Mouse (Mus musculus) frontal cortex, adult 2 months (tissue): ENCODE measurements around the gene Pik3r2. TPM values are rescaled to one million over a fixed set of nuclear protein-coding genes. Genes with fewer than 3 reads are reported as not detected.
A peak's percentile ranks its signal among the peaks of the same experiment; 100 is the strongest.
"Not testable (repeated sequence)": the region's sequence is repeated elsewhere in the genome, so short reads cannot be mapped to it uniquely, and the experiment has no call there.

Experiments used
- DNase-seq, 2 experiments: peaks; one replicate each; pipeline ENCODE4 v3.0.0; 2022; ENCODE audit warnings: low spot score in 1 of 2; ENCODE audit errors: extremely low spot score in 1 of 2
- polyA plus RNA-seq: library from polyadenylated mRNA; depleted of rRNA; stranded (reverse); fragments of >200 nt; gene quantifications from 2 replicates; pipeline ENCODE4 v1.2.3, GENCODE M21; 2012; rRNA removed

The Pik3r2 gene
- polyA plus RNA-seq, result 180 and 183 TPM in 2 replicates

- peak; percentile 97 for DNase-seq
Measured at GRCm38 (mm10) chr8:70776496-70777444, at the start of gene Pik3r2. TSS of gene Pik3r2 (minus strand) at chr8:70776713.

- no peak for DNase-seq
Measured at GRCm38 (mm10) chr8:70825816-70826215, 49.3 kb upstream of the Pik3r2 start.

GRCm38 (mm10) chr8:70823802-70824201, 47.3 kb upstream of the Pik3r2 start:
- DNase-seq, result no peak

- not testable (repeated sequence) for DNase-seq
Measured at GRCm38 (mm10) chr8:70822594-70822993, 46.1 kb upstream of the Pik3r2 start.

- peak in 1 of 2 experiments; percentile 55 for DNase-seq
Measured at GRCm38 (mm10) chr8:70821992-70822391, 45.5 kb upstream of the Pik3r2 start.

- DNase-seq, result peak in 1 of 2 experiments; percentile 75
Measured at GRCm38 (mm10) chr8:70821399-70821962, 45.0 kb upstream of the Pik3r2 start.

GRCm38 (mm10) chr8:70820101-70820935, 43.8 kb upstream of the Pik3r2 start:
- DNase-seq, result no peak

GRCm38 (mm10) chr8:70816679-70817078, 40.2 kb upstream of the Pik3r2 start:
- no peak for DNase-seq

- no peak for DNase-seq
Measured at GRCm38 (mm10) chr8:70812885-70813284, 36.4 kb upstream of the Pik3r2 start.

- no peak for DNase-seq
Measured at GRCm38 (mm10) chr8:70812055-70812454, 35.5 kb upstream of the Pik3r2 start.

GRCm38 (mm10) chr8:70810962-70811680, 34.6 kb upstream of the Pik3r2 start:
- DNase-seq, result no peak

GRCm38 (mm10) chr8:70808955-70809701, 32.6 kb upstream of the Pik3r2 start:
- DNase-seq, result no peak

GRCm38 (mm10) chr8:70808239-70808638, 31.7 kb upstream of the Pik3r2 start, which contains the start of gene Il12rb1:
TSS of gene Il12rb1 (plus strand) at chr8:70808449.
- no peak for DNase-seq

- no peak for DNase-seq
Measured at GRCm38 (mm10) chr8:70807304-70807703, 30.8 kb upstream of the Pik3r2 start.

GRCm38 (mm10) chr8:70806541-70806940, 30.0 kb upstream of the Pik3r2 start:
- DNase-seq, result no peak

GRCm38 (mm10) chr8:70804481-70805206, 28.1 kb upstream of the Pik3r2 start, which contains the start of gene Mast3:
TSS of gene Mast3 (minus strand) at chr8:70805054.
- DNase-seq, result peak in 1 of 2 experiments; percentile 85

- DNase-seq, result peak in 1 of 2 experiments; percentile 88
Measured at GRCm38 (mm10) chr8:70803761-70804480, 27.4 kb upstream of the Pik3r2 start.
